Mouse (Mus musculus): ENCODE data around the gene Bsg. TPM values are rescaled to one million over a fixed set of nuclear protein-coding genes. Genes with fewer than 3 reads are reported as not detected.

Bsg gene
- polyA plus RNA-seq, 1 experiment from 2014 or later = 937 TPM

DNA sequence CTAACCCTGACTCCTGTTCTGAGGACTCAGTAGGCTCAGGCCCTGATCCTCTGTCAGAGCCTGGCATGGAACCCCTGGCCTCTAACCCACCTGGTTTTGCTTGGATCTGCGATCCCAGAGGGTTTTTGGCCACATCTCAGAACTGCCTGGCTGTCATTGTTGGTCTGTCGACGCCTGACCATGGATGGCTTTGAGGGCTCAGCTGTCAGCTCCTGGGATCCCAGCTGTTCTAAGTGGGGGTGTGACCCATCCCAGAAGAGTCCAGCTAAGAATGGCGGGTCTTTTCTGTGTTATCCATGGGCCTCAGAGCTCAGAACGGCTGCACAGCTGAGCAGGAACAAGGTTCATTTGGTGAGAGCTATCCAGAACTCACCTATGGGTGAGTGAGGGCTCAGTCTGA lies 16.8 kb downstream of the Bsg start:
- Histone ChIP-seq H3K4me1 (replicated peaks; ENCODE audit: control insufficient read depth, insufficient read depth, low read length) (no peaks in the 10 kb centered on the region; the same call in 1 of the 2 replicates), H3K4me2 (replicated peaks; ENCODE audit: low read depth) (no peak overlapping the region), H3K4me3 (ENCODE audit: low read depth, low read length) (no peak overlapping the region), H3K36me3 (ENCODE audit: control insufficient read depth, insufficient read depth) (no peaks in the 10 kb centered on the region), H3K27ac (ENCODE audit: low read depth, low read length) (no peak overlapping the region), H3K27me3 (replicated peaks; ENCODE audit: control insufficient read depth, insufficient read depth, low read length) (peaks cover 26% of the 10 kb centered on the region), H3K9ac (ENCODE audit: low read depth, low read length) (no peak overlapping the region), H3K9me3 (ENCODE audit: control insufficient read depth) (no peaks in the 10 kb centered on the region)
- no peak for ATAC-seq
- no peak for TF ChIP-seq CTCF (IDR thresholded peaks at IDR 0.05; ENCODE audit: low read depth)
- 65% methylated on average over 5 of the region's 5 CpGs for WGBS

DNA sequence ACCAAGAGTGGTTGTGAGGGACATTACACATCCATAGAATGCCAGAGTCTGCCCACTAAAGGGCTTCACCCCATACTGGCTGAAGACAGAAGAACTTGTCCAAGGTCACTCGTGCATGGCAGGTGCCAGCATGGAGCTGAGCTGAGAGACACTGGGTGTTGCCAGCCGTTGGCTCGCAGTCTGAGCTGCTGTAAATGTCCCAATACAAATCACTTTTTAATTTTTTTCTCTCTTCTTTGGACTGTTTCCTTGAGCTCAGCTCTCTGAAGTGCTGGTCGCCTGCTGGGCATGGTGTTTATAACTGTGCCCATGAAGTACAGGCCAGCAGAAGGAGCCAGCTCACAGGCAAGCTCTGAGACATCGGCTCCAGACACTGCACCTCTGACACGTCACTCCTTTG lies 18.8 kb downstream of the Bsg start:
- ATAC-seq = no peak
- Histone ChIP-seq H3K9me3 (ENCODE audit: control insufficient read depth) (no peaks in the 10 kb centered on the region), H3K36me3 (ENCODE audit: control insufficient read depth, insufficient read depth) (no peaks in the 10 kb centered on the region), H3K27me3 (replicated peaks; ENCODE audit: control insufficient read depth, insufficient read depth, low read length) (peaks cover 9% of the 10 kb centered on the region; the same call in 1 of the 2 replicates), H3K4me3 (ENCODE audit: low read depth, low read length) (no peak overlapping the region), H3K4me1 (replicated peaks; ENCODE audit: control insufficient read depth, insufficient read depth, low read length) (no peaks in the 10 kb centered on the region), H3K27ac (ENCODE audit: low read depth, low read length) (no peak overlapping the region), H3K9ac (ENCODE audit: low read depth, low read length) (no peak overlapping the region), H3K4me2 (replicated peaks; ENCODE audit: low read depth) (no peak overlapping the region)
- 61% methylated on average over 6 of the region's 6 CpGs for WGBS
- no peak for TF ChIP-seq CTCF (IDR thresholded peaks at IDR 0.05; ENCODE audit: low read depth)

DNA sequence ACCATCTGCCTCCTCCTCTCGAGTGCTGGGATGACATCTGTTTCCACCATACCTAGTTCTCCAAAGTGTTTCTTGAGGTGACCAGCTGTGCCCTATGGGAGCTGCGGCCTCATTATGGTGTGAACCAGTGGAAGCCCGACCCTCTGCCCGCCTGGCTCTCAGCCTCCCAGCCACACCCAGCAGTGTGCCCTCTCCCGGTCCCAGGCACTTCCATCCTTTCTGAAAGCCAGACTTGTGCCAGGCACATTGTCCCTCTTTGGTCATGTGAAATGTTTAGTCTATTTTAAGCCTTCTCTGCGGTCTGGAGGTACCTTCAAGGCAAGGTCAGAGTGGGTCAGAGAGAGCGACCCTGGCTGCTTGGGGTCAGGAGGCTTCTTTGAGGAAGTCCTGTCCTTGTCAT lies 19.4 kb downstream of the Bsg start:
- Histone ChIP-seq H3K27ac (ENCODE audit: low read depth, low read length) (no peak overlapping the region), H3K4me3 (ENCODE audit: low read depth, low read length) (no peak overlapping the region), H3K4me1 (replicated peaks; ENCODE audit: control insufficient read depth, insufficient read depth, low read length) (no peaks in the 10 kb centered on the region), H3K9ac (ENCODE audit: low read depth, low read length) (no peak overlapping the region), H3K4me2 (replicated peaks; ENCODE audit: low read depth) (no peak overlapping the region), H3K9me3 (ENCODE audit: control insufficient read depth) (no peaks in the 10 kb centered on the region), H3K36me3 (ENCODE audit: control insufficient read depth, insufficient read depth) (no peaks in the 10 kb centered on the region), H3K27me3 (replicated peaks; ENCODE audit: control insufficient read depth, insufficient read depth, low read length) (peaks cover 2% of the 10 kb centered on the region; the same call in 1 of the 2 replicates)
- WGBS = 76% methylated on average over 7 of the region's 7 CpGs
- ATAC-seq = no peak
- no peak for TF ChIP-seq CTCF (IDR thresholded peaks at IDR 0.05; ENCODE audit: low read depth)

DNA sequence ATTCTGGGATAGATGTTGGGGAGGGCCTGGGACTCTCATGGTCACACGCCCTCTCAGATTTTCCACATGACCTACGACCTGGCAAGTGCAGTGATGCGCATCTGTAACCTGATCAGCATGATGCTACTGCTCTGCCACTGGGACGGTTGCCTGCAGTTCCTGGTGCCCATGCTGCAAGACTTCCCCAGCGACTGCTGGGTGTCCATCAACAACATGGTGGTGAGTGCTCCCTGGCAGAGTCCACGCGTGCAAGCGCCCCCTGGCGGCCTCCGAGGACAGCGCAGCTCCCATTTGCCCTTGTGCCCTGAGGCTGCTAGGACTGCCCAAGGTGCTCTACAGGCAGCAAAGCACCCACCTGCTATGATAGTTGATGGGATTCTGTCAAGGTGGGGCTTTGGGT lies 21.8 kb downstream of the Bsg start:
- 44% methylated on average over 11 of the region's 11 CpGs for WGBS

DNA sequence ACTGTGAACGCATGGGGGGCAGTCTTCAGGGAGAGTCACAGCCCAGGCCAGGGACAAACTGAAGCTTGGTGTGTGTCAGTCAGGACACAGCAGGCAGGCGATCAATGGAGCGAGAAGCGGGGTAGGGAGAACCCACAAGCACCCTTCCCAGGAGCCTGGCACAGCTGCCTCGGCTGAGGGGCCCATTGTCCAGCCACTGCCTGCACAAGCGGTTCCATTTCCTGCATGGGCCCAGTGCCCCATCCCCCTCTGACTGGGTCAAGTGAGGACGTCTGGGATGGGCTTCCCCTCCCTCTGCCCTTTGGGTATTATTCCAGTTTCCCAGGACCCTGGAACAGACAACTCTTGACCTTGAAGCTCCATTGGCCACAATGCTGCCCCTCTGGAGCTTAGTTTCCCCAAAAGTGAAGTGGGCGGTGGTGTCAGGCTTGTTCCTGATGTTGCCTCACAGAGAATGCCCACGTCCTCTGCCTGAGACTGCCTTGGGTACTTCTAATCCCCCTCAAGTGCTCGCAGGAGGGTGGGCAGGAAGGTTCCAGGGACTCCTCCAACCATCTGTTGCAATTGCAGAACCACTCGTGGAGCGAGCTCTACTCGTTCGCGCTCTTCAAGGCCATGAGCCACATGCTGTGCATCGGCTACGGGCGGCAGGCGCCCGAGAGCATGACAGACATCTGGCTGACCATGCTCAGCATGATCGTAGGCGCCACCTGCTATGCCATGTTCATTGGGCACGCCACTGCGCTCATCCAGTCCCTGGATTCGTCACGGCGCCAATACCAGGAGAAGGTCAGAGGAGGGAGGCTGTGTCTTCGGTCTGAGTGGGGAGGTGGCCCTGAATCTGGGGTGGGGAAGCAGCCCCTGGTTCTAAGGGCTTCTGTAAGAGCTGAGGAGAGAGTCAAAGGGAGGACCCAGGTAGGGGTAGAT lies 24.3 kb downstream of the Bsg start:
- no peaks in the 10 kb centered on the region for H3K36me3 ChIP-seq (ENCODE audit: control insufficient read depth, insufficient read depth)
- H3K27me3 ChIP-seq (replicated peaks; ENCODE audit: control insufficient read depth, insufficient read depth, low read length) = no peaks in the 10 kb centered on the region
- ATAC-seq = no peak
- H3K4me2 ChIP-seq (replicated peaks; ENCODE audit: low read depth) = no peak overlapping the region
- no peak for TF ChIP-seq CTCF (IDR thresholded peaks at IDR 0.05; ENCODE audit: low read depth)
- H3K4me3 ChIP-seq (ENCODE audit: low read depth, low read length) = no peak overlapping the region
- no peaks in the 10 kb centered on the region for H3K4me1 ChIP-seq (replicated peaks; ENCODE audit: control insufficient read depth, insufficient read depth, low read length)
- H3K9me3 ChIP-seq (ENCODE audit: control insufficient read depth) = no peaks in the 10 kb centered on the region
- no peak overlapping the region for H3K9ac ChIP-seq (ENCODE audit: low read depth, low read length)
- 68% methylated on average over 28 of the region's 28 CpGs for WGBS
- no peak overlapping the region for H3K27ac ChIP-seq (ENCODE audit: low read depth, low read length)

More for the DNA sequence above, 21.8 kb downstream of the Bsg start:
- TF ChIP-seq CTCF (IDR thresholded peaks at IDR 0.05; ENCODE audit: low read depth) = peak; percentile 81
- H3K27ac ChIP-seq (ENCODE audit: low read depth, low read length) = no peak overlapping the region
- H3K27me3 ChIP-seq (replicated peaks; ENCODE audit: control insufficient read depth, insufficient read depth, low read length) = no peaks in the 10 kb centered on the region
- H3K4me3 ChIP-seq (ENCODE audit: low read depth, low read length) = no peak overlapping the region
- H3K4me1 ChIP-seq (replicated peaks; ENCODE audit: control insufficient read depth, insufficient read depth, low read length) = no peaks in the 10 kb centered on the region
- no peak overlapping the region for H3K4me2 ChIP-seq (replicated peaks; ENCODE audit: low read depth)
- no peaks in the 10 kb centered on the region for H3K9me3 ChIP-seq (ENCODE audit: control insufficient read depth)
- no peak for ATAC-seq
- H3K9ac ChIP-seq (ENCODE audit: low read depth, low read length) = no peak overlapping the region
- no peaks in the 10 kb centered on the region for H3K36me3 ChIP-seq (ENCODE audit: control insufficient read depth, insufficient read depth)

DNA sequence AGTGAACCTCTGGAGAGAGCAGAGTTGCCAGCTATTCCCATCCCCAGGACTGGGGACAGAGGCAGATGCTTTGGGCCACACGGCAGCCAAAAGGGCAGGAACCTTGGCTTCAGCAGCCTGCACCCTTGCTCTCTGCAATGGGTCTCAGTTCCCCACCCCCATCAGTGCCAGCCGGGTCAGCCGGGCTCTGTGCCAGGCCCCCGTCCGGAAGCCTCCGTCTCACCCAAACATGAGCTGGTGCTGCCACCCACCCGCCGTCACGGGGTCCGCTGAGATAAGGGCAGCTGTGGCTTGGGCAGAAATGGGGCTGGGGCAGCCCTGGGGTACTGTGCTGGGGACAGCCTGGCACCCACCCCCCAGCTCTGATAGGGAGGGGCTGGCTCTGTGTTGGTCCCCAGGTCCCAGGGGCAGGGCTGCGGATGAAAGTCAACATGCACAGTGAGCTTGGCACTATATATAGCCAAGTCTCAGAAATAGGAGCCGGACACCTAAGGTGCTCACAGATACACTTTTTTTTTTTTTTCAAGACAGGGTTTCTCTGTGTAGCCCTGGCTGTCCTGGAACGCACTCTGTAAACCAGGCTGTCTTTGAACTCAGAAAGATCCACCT lies 25.2 kb downstream of the Bsg start:
- Histone ChIP-seq H3K4me3 (ENCODE audit: low read depth, low read length) (no peak overlapping the region), H3K4me2 (replicated peaks; ENCODE audit: low read depth) (no peak overlapping the region), H3K9ac (ENCODE audit: low read depth, low read length) (no peak overlapping the region), H3K27me3 (replicated peaks; ENCODE audit: control insufficient read depth, insufficient read depth, low read length) (no peaks in the 10 kb centered on the region), H3K36me3 (ENCODE audit: control insufficient read depth, insufficient read depth) (peaks cover 5% of the 10 kb centered on the region; the same call in 1 of the 2 replicates), H3K27ac (ENCODE audit: low read depth, low read length) (no peak overlapping the region), H3K9me3 (ENCODE audit: control insufficient read depth) (no peaks in the 10 kb centered on the region), H3K4me1 (replicated peaks; ENCODE audit: control insufficient read depth, insufficient read depth, low read length) (no peaks in the 10 kb centered on the region)
- no peak for ATAC-seq
- 76% methylated on average over 13 of the region's 13 CpGs for WGBS
- no peak for TF ChIP-seq CTCF (IDR thresholded peaks at IDR 0.05; ENCODE audit: low read depth)

Data from intestine, postnatal 0 days (tissue).